Mouse (Mus musculus): Measurements from ENCODE around the gene Hmgn2.

DNA sequence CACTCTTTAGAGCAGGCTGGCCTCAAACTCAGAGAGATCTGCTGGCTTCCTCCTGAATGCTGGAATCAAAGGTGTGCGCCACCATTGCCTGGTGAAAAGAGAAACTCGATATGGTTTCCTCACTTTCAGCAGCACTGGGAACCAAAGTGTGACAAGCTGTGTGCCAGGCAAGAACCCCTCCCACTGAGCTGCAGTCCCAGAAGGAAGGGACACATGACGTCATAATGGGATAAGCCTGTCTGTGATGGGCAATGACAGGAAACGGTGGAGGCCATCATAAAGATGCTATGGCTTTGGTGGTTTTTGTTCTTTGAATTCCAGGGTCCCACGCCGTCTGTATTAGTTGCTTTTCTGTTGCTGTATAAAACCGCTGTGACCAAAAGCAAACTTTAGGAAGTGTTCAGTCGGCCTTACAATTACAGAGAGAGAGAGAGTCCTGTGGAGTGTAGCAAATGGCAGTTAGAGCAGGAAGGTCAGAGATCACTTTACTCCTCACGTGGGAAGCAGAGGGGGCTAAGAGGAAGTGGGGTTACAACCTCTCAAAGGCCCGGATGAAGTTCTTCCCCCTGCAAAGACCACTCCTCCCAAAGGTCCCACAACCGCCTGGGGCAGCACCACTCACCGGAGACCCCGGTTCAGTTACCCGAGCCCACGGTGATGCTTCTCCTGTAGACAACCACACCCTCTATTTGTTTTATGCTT, 39.7 kb downstream of the Hmgn2 start:
- TF ChIP-seq USF1 (IDR thresholded peaks at IDR 0.05; ENCODE audit: low read depth), result no peak
- no peak for TF ChIP-seq POLR2A (IDR thresholded peaks at IDR 0.05; ENCODE audit: insufficient read length, low read depth)
- TF ChIP-seq MAX (IDR thresholded peaks at IDR 0.05; ENCODE audit: low read depth), result no peak
- no peak for TF ChIP-seq TCF12 (IDR thresholded peaks at IDR 0.05; ENCODE audit: insufficient read depth, poor library complexity, severe bottlenecking)
- no peak for TF ChIP-seq POLR2AphosphoS2 (IDR thresholded peaks at IDR 0.05; ENCODE audit: insufficient read length, low read depth)
- TF ChIP-seq CEBPB (IDR thresholded peaks at IDR 0.05; ENCODE audit: insufficient read depth, poor library complexity, severe bottlenecking), result no peak
